Comparison of ENCODE assay signal across 8 mouse cellular contexts in the genomic region with DNA sequence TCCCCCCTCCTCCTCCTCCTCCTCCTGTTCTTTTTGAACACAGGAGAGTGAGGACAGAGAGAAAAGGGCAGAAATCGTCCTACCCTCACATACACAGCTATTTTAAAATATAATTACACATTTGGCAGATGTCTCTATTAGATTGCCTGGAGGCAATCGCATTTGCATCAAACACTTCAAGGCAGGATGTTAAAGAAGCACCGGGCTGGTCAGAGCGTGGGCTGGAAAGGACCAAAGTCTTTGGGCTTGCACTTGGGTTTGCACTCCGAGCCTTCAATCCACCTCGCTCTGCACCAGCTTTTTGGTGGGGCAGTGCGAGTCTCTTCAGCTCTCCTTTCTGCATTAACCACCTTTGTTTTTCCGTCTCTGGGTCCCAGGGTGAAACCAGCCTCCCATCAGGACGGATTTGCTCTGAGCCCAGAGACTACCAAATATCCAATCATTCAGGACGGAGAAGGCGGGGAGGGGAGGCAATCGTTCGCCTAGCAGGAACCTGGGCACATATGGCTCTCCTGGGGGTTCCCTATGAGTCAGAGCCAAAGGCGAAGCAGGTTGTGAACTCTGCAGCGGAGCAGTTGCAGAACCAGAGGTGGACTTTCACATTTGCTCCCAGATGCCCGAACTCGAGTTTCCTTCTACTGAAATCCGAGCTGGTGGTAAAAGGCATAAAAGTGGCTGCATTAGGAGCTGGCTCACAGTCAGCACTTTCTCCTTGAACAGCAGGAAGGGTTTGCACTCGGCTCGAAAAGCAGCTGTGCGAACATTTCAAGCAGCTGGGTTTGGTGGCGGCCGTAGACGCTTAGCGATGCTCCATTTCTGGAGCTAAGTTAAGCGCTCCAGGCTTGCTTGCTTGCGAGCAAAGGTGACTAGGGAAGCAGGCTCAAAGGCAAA. TPM values are rescaled to one million over a fixed set of nuclear protein-coding genes. Genes with fewer than 3 reads are reported as not detected.
A peak's percentile ranks its signal among the peaks of the same experiment; 100 is the strongest.
DNase-seq lines count a peak whose midpoint lies in the region; ATAC-seq and TF ChIP-seq lines count a peak whose summit lies in the region.

No protein-coding gene starts in this region.

- TF ChIP-seq EP300 in liver, postnatal 0 days (IDR thresholded peaks at IDR 0.05; ENCODE audit: low read depth) = no peak

- TF ChIP-seq CTCF in liver, postnatal 0 days (IDR thresholded peaks at IDR 0.05; ENCODE audit: low read depth) = no peak

- no peak overlapping the region for H3K9ac ChIP-seq in heart, embryonic 11.5 days (ENCODE audit: low read depth, low read length)
- H3K9ac ChIP-seq in liver, postnatal 0 days (replicated peaks) = peak overlapping the region; percentile 50
- H3K9ac ChIP-seq in neural tube, embryonic 15.5 days (replicated peaks) = peak overlapping the region; percentile 30

- peaks cover 20% of the 10 kb centered on the region for H3K27me3 ChIP-seq in heart, embryonic 11.5 days (ENCODE audit: control insufficient read depth, insufficient read depth, low read length)
- peaks cover 4% of the 10 kb centered on the region; the same call in 1 of the 2 replicates for H3K27me3 ChIP-seq in liver, postnatal 0 days (ENCODE audit: insufficient read depth, low read length)
- 0 out of 2 replicates have a peak, but pooled peaks cover 8% of the 10 kb centered on the region for H3K27me3 ChIP-seq in neural tube, embryonic 15.5 days (replicated peaks)

- H3K4me1 ChIP-seq in heart, embryonic 11.5 days (ENCODE audit: control insufficient read depth, insufficient read depth, low read length) = 0 out of 2 replicates have a peak, but pooled peaks cover 3% of the 10 kb centered on the region
- H3K4me1 ChIP-seq in liver, postnatal 0 days (ENCODE audit: insufficient read depth) = no peaks in the 10 kb centered on the region
- H3K4me1 ChIP-seq in neural tube, embryonic 15.5 days = peaks cover 25% of the 10 kb centered on the region

- H3K4me2 ChIP-seq in heart, embryonic 11.5 days = peak overlapping the region; percentile 62
- H3K4me2 ChIP-seq in liver, postnatal 0 days (ENCODE audit: low read depth, low read length) = peak overlapping the region; percentile 67
- H3K4me2 ChIP-seq in neural tube, embryonic 15.5 days = peak overlapping the region; percentile 77

- ATAC-seq in heart, embryonic 11.5 days (replicated peaks; ENCODE audit: insufficient number of reproducible peaks, low FRiP score, low TSS enrichment) = no peak
- no peak for ATAC-seq in liver, postnatal 0 days
- peak; percentile 70; the same call in 1 of the 2 replicates for ATAC-seq in neural tube, embryonic 15.5 days (ENCODE audit: low FRiP score)

- no peaks in the 10 kb centered on the region for H3K36me3 ChIP-seq in heart, embryonic 11.5 days (ENCODE audit: control insufficient read depth, insufficient read depth, low read length)
- no peaks in the 10 kb centered on the region for H3K36me3 ChIP-seq in liver, postnatal 0 days (replicated peaks; ENCODE audit: insufficient read depth, low read length)
- H3K36me3 ChIP-seq in neural tube, embryonic 15.5 days = no peaks in the 10 kb centered on the region

- H3K27ac ChIP-seq in heart, embryonic 11.5 days (ENCODE audit: low read depth, low read length) = no peak overlapping the region
- no peak overlapping the region for H3K27ac ChIP-seq in liver, postnatal 0 days (ENCODE audit: low read depth)
- H3K27ac ChIP-seq in neural tube, embryonic 15.5 days (replicated peaks) = peak overlapping the region; percentile 63; the same call in 1 of the 2 replicates

- no peaks in the 10 kb centered on the region; the same call in 1 of the 2 replicates for H3K9me3 ChIP-seq in heart, embryonic 11.5 days (replicated peaks; ENCODE audit: control insufficient read depth, low read length)
- H3K9me3 ChIP-seq in liver, postnatal 0 days (ENCODE audit: low read length) = peaks cover 2% of the 10 kb centered on the region; the same call in 1 of the 2 replicates
- H3K9me3 ChIP-seq in neural tube, embryonic 15.5 days (replicated peaks) = no peaks in the 10 kb centered on the region

- WGBS in heart, embryonic 11.5 days (ENCODE audit: insufficient replicate concordance) = under 1% methylated on average over 27 of the region's 27 CpGs
- under 1% methylated on average over 27 of the region's 27 CpGs for WGBS in liver, postnatal 0 days (ENCODE audit: insufficient replicate concordance)
- under 1% methylated on average over 27 of the region's 27 CpGs for WGBS in neural tube, embryonic 15.5 days

- peak overlapping the region; percentile 49 for H3K4me3 ChIP-seq in heart, embryonic 11.5 days (ENCODE audit: low read depth, low read length)
- peak overlapping the region; percentile 41 for H3K4me3 ChIP-seq in liver, postnatal 0 days (ENCODE audit: low read depth, low read length)
- H3K4me3 ChIP-seq in neural tube, embryonic 15.5 days (replicated peaks) = peak overlapping the region; percentile 35

- peak; percentile 14 to 29 for DNase-seq in spleen, postnatal 36 days (ENCODE audit: low spot score in 2 of 2)
- DNase-seq in spleen, postnatal 4 days (ENCODE audit: low spot score in 2 of 2) = no peak
- DNase-seq in embryo, embryonic 11 days = peak; percentile 83
- peak; percentile 6 to 13 for DNase-seq in kidney, adult 8-10 months
- DNase-seq in liver, postnatal 0 days = peak; percentile 29
- no peak for DNase-seq in testis, postnatal 14 days (ENCODE audit: low spot score)

RNA-seq across cellular contexts. Expression of gene Cpm, which starts 58.1 kb away (rescaled TPM):
- 2.5 and 4.1 TPM in 2 replicates for polyA plus RNA-seq in heart, embryonic 11.5 days (2014; fragmentation: Nextera tagmentation; extraction: Ambion mirVana)
- polyA plus RNA-seq in liver, postnatal 0 days (2015; fragmentation: Nextera tagmentation; extraction: Ambion mirVana) = 7.0 and 7.7 TPM in 2 replicates
- 4.1 and 12.9 TPM in 2 replicates for polyA plus RNA-seq in neural tube, embryonic 15.5 days (2015; fragmentation: Nextera tagmentation; extraction: Ambion mirVana)

Comparison
In these comparisons a context has a peak if more than half of its experiments do, and no peak if none do; other contexts are left out.
1. DNase-seq: peak in spleen, postnatal 36 days (2 of 2), embryo, embryonic 11 days (single experiment), kidney, adult 8-10 months (2 of 2) and liver, postnatal 0 days (single experiment); none in spleen, postnatal 4 days (0 of 2) and testis, postnatal 14 days (single experiment).
2. Peak in every context shown above with its lines, with median percentiles within 50 percentile points of each other: H3K4me2 ChIP-seq and H3K4me3 ChIP-seq.